Mouse (Mus musculus) cerebellum, adult 2 months (tissue): Measurements from ENCODE around the gene Aldh8a1.

Source experiments
- CTCF ChIP-seq: fragments of 200-500 bp; IDR thresholded peaks from 2 replicates; pipeline ENCODE4 v1.5.1; 2011; ENCODE audit warnings: low read depth, mild to moderate bottlenecking, control low read depth, low read length, moderate library complexity, borderline replicate concordance; ENCODE audit not compliant: insufficient read depth
- POLR2A ChIP-seq: fragments of 200-500 bp; IDR thresholded peaks from 2 replicates; pipeline ENCODE4 v1.6.1; 2011; ENCODE audit warnings: low read length, control low read depth, borderline replicate concordance; ENCODE audit not compliant: insufficient read depth

DNA sequence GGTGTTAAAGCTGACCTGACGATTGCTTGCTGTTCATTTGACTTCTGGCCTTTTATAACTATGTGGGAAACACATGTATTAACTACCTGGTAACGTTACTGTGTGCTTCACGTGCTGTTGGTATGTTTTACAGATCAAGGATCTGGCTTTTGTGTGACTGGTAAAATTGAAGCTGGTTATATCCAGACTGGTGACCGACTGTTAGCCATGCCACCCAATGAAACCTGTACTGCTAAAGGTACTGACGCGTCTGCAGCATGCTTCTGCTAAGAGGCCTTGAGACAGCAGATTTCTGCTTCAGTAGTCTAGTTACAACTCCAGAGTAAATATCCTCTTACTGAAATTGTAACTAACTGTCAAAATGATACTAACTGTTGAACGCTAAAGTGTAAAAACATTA is 22.6 kb upstream of the Aldh8a1 start:
- no peak for TF ChIP-seq POLR2A
- TF ChIP-seq CTCF = no peak
